Mouse (Mus musculus): ENCODE results near the gene Fmn2. TPM values are rescaled to one million over a fixed set of nuclear protein-coding genes. Genes with fewer than 3 reads are reported as not detected.

Gene Fmn2
- polyA plus RNA-seq (2014; fragmentation: Illumina TruSeq; extraction: RNeasy Lipid Tissue Mini Kit (QIAGEN cat#74804); ENCODE audit: low read depth, low replicate concordance): 0.29 TPM

DNA sequence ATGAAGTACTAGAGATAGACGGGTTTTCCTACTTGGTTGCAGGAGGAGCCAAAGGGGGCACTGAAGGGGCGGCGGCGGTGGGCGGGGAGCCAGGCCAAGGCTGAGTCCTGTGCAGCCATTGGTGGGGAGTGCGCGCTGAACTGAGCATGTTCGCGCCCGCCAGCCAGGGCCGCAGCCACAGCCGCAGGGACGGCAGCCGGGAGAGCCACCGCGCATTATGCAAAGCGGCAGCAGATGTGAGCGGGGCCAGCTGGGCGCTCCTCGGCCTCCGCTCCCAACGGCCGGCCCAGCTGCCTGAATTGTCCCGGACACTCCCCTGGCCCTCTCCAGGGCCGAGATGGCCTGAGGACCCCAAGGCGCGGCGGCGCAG is at the start of gene Fmn2:
Gene Fmn2, plus strand, starts transcription at position 165 of the 370 bp plus-strand sequence.

Other genes starting within 250 kb of the Fmn2 start
- not detected for gene Olfr419, start 249.8 kb upstream of the Fmn2 start, polyA plus RNA-seq (2014; fragmentation: Illumina TruSeq; extraction: RNeasy Lipid Tissue Mini Kit (QIAGEN cat#74804); ENCODE audit: low read depth, low replicate concordance)
- not detected for gene Mptx1, start 171.3 kb upstream of the Fmn2 start, polyA plus RNA-seq (2014; fragmentation: Illumina TruSeq; extraction: RNeasy Lipid Tissue Mini Kit (QIAGEN cat#74804); ENCODE audit: low read depth, low replicate concordance)
- gene Olfr417, start 136.7 kb upstream of the Fmn2 start, polyA plus RNA-seq (2014; fragmentation: Illumina TruSeq; extraction: RNeasy Lipid Tissue Mini Kit (QIAGEN cat#74804); ENCODE audit: low read depth, low replicate concordance): not detected
- not detected for gene Olfr248, start 110.8 kb upstream of the Fmn2 start, polyA plus RNA-seq (2014; fragmentation: Illumina TruSeq; extraction: RNeasy Lipid Tissue Mini Kit (QIAGEN cat#74804); ENCODE audit: low read depth, low replicate concordance)
- gene Olfr414, start 77.8 kb upstream of the Fmn2 start, polyA plus RNA-seq (2014; fragmentation: Illumina TruSeq; extraction: RNeasy Lipid Tissue Mini Kit (QIAGEN cat#74804); ENCODE audit: low read depth, low replicate concordance): not detected
- not detected for gene Olfr220, start 59.7 kb upstream of the Fmn2 start, polyA plus RNA-seq (2014; fragmentation: Illumina TruSeq; extraction: RNeasy Lipid Tissue Mini Kit (QIAGEN cat#74804); ENCODE audit: low read depth, low replicate concordance)

Measured in liver, adult 10 weeks (tissue).